Mouse (Mus musculus): ENCODE measurements around the gene Ntf5.

Gene Ntf5

DNA sequence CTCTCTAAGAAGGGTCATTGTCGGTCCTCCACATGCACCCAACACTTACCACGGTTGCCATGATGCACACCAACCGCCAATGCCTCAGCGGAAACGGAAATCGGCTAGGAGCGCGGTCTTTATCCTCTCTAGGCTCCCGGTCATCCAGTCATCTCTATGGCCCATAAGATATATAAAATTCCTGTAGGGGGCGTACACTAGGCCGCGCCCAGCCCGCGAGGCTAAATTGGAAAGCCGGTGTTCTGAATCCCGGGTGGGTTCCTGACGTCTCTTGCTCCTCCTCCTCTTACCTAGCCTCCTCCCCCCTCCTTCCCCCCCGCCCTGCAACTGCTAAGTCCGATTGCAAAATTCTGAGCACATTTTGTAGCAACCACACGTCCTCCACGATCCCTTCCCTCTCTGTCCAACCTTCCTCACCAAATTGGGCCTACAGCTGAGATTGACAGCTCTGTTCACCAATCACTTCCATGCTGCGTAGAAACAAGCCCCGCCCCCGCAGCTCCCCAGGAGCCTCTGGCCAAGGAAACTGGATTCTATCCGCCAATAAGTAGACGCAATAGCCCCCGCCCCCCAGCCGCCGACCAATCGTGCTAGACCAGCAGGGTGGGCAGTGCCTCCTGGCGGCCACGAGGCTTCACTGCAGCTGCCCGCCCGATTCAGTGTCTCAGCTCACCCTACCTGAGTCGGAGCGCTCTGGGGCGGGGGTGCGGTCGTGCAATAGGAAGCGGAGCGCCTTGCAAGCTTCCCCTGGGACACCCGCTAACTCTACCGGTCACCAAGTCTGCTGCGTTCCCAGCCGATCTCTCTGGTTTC, 20.9 kb downstream of the Ntf5 start, which contains the start of gene Gys1:
Gys1 (plus strand) TSS at position 642 of the 813 bp plus-strand sequence.
- DNase-seq (ENCODE audit: low read depth in 1 of 2, low spot score in 2 of 2), result peak; percentile 99 to 100

DNA sequence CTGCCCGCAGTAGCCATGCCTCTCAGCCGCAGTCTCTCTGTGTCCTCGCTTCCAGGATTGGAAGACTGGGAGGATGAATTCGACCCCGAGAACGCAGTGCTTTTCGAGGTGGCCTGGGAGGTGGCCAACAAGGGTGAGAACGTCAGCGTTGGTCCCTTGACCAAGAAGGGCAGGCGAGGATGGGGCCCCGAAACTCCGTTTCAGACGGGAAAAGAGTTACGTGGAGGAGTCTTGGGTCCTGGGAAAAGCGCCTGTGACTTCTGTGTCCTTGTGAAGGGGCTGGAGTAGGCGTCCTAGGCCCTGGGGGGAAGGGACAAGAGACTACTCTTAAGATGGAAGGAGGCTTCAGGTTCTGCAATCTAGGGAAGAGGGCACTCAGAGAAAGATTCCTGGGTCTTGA, 21.5 kb downstream of the Ntf5 start:
- DNase-seq (ENCODE audit: low read depth in 1 of 2, low spot score in 2 of 2), result no peak

DNA sequence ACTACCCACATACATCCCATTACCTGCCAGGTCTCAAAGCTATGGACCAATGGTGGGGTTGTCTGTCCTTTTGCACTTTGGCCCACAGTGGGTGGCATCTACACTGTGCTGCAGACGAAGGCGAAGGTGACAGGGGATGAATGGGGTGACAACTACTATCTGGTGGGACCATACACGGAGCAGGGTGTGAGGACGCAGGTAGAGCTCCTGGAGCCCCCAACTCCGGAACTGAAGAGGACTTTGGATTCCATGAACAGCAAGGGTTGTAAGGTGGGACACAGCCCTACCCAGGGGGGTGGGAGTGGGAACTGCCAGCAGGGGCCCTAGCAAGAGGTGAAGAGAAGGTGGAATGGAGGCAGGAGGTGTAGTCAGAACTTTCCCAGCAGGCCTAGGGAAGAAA, 22.9 kb downstream of the Ntf5 start:
- no peak for DNase-seq (ENCODE audit: low read depth in 1 of 2, low spot score in 2 of 2)

DNA sequence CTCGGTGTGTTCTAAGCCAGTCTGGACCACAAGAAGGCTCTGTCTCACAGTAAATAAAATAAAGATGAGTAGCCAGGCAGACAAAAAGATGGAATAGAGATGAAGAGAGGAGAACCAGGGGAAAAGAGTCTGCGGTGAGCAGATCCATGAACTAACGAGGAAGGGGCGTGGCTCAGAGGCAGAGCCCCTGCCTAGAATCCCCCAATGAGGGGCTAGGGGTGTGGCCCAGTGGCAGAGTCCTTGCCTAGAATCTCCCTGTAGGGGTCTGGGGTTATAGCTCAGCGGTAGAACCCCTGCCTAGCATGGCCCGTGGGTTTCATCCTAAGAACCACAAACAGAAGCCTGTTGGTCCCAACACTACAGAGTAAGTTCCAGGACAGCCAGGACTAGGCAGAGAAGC, 23.6 kb downstream of the Ntf5 start:
- DNase-seq (ENCODE audit: low read depth in 1 of 2, low spot score in 2 of 2), result no peak

DNA sequence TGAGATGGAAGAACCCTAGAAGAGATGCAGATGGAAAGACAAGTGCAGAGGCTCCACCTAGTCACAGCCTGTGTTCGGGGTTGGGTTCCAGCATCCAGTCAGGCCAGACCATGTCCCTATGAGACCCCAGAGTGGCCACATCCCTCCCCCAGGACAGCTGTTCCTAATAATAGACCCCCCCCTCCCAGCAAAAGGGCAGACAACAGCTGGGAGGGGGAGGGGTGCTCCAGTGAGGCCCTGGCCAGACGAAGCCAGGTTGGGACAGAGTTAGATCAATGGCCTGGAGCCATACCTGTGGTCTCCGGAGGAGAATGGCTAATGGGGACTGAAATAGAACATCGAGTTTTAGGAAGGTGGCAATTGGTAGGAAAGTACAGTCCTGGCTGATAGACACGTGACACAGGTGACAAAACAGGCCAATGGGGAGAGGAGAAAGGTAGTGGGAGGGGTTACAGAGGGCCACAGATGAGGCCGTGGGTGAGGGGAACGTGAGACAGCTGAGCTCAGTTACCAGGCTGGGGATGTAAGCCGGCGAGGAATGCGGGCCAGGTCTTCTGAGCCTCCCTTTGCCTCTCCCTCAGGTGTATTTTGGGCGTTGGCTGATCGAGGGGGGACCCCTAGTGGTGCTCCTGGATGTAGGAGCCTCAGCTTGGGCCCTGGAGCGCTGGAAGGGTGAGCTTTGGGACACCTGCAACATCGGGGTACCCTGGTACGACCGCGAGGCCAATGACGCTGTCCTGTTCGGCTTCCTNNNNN, 24.2 kb downstream of the Ntf5 start, which contains the start of gene Ruvbl2:
Ruvbl2 (minus strand) TSS at position 576 of the 756 bp plus-strand sequence.
- no peak for DNase-seq (ENCODE audit: low read depth in 1 of 2, low spot score in 2 of 2)

DNA sequence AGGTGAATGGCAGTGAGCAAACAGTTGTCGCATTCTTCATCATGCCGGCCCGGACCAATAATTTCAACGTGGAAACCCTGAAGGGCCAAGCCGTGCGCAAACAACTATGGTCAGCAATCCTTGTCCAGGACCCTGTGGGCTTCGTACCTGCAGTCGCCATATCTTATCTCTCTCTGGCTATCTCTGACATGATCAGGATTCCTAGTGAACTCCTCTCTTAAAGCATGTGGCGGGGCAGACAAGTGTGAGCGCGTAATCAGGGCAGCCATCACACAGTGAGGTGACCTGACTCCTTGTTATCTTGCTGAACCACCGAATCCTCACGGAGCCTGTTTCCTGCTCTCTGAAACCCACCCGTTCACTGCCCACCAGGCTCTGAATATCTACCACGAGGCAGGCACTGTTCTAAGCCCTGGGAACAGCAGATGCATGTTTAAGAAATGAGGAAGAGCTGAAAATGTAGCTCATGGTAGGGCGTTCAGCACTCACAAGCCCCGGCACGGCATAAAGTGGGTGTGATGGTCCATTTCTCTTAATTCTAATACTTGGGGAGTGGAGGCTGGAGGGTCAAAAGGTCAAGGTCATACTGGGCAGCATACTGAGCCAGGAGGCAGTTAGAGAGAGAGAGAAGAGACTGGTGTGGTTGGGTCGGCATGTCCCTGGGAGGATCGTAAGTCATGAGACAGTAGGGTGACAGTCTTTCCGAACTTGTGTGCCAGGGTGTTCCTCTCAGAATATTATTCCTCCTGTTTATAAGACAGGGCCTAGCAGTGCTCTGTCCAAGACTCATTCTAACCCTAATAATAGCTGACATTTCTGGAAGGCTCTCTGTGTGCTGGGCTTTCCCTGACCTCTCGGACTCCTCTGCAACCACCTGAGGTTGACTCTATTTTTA, 30.3 kb downstream of the Ntf5 start:
- DNase-seq (ENCODE audit: low read depth in 1 of 2, low spot score in 2 of 2), result no peak

DNA sequence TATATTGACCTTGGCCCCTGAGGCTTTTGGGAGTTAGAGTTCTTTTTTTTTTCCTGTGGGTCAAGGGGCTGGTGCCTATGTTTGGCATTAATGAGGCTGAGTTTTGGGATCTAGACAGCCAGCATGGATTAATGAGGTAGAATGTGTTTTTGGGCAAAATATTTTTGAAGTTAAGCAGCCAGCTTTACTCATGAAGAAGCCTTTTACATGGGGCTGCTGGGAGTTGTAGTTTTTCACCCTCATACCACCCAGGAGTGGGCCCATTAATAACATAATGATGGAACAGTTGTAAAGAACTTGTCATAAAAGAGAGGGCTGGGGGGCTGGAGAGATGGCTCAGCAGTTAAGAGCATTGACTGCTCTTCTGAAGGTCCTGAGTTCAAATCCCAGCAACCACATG, 33.1 kb downstream of the Ntf5 start:
- no peak for DNase-seq (ENCODE audit: low read depth in 1 of 2, low spot score in 2 of 2)

DNA sequence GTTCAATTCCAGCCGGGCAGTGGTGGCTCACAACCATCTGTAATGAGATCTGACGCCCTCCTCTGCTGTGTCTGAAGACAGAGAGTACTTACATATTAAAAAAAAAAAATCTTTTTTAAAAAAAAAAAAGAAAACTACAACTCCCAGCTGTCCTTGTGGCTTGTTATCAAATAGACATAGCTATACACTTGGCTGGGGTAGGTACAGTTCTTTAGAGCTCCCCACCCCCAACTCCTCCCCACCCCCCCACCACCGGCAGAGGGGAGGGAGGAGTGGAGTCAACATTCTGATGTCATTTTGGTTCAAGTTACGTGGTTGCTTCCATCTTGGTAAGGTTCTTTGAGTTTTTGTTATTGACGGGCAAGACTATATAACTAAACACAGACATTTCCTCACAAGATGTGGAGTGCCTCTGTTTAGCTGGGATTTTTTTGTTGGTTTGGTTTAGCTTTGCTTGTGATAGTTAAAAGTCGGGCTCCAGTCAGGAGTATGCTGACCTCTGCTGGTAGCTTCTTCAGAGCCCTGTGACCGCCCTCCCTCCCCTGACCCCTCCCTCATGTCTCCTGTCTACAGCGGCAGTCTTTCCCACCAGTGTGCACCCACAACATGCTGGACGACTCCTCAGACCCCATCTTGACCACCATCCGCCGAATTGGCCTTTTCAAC, 34.0 kb downstream of the Ntf5 start:
- no peak for DNase-seq (ENCODE audit: low read depth in 1 of 2, low spot score in 2 of 2)

DNA sequence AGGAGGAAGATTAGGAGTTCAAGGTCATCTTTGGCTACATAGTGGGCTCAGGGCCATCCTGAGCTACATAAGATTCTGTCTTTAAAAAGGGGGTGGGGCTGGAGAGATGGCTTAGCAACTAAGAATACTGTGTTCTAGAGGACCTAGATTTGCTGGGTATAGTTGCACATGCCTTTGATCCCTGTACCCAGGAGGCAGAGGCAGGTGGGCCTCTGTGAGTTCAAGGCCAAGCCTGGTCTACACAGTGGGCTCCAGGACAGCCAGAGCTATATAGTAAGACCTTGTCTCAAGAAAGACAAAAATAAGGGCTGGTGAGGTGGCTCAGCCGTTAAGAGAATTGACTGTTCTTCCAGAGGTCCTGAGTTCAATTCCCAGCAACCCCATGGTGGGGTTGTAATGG, 36.5 kb downstream of the Ntf5 start:
- no peak for DNase-seq (ENCODE audit: low read depth in 1 of 2, low spot score in 2 of 2)

DNA sequence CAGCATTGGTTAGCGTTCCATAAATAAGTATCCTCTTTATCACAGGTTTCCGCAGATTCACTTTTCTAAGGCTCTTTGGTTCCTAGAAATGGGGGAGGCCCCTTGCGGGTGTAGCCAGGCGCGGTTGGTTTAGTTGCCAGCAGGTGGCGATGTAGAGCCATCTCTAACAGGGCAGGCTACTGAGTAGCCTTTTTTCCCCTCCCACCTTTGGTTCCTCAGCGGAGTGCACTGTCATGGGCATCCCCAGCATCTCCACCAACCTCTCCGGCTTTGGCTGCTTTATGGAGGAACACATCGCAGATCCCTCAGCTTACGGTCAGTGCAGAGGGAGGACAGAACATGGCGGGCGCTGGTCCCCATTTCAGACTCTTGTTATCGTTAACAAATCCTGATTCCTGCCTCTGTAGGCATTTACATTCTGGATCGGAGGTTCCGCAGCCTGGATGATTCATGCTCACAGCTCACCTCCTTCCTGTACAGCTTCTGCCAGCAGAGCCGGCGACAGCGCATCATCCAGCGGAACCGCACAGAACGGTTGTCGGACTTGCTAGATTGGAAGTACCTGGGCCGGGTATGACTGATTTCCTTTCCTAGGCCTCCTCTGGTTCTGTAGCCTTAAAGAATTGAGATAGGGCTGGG, 38.0 kb downstream of the Ntf5 start:
- DNase-seq (ENCODE audit: low read depth in 1 of 2, low spot score in 2 of 2), result peak; percentile 56 to 83

DNA sequence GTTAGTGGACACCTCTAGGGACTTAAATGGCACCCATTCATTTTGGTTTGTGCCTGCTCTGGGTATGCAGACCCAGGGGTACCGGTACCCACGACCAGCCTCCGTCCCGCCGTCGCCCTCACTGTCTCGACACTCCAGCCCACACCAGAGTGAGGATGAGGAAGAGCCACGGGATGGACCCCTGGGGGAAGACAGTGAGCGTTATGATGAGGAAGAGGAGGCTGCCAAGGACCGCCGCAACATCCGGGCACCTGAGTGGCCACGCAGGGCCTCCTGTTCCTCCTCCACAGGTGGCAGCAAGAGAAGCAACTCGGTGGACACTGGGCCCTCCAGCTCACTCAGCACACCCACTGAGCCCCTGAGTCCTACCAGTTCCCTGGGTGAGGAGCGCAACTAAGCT, 41.5 kb downstream of the Ntf5 start:
- no peak for DNase-seq (ENCODE audit: low read depth in 1 of 2, low spot score in 2 of 2)

DNA sequence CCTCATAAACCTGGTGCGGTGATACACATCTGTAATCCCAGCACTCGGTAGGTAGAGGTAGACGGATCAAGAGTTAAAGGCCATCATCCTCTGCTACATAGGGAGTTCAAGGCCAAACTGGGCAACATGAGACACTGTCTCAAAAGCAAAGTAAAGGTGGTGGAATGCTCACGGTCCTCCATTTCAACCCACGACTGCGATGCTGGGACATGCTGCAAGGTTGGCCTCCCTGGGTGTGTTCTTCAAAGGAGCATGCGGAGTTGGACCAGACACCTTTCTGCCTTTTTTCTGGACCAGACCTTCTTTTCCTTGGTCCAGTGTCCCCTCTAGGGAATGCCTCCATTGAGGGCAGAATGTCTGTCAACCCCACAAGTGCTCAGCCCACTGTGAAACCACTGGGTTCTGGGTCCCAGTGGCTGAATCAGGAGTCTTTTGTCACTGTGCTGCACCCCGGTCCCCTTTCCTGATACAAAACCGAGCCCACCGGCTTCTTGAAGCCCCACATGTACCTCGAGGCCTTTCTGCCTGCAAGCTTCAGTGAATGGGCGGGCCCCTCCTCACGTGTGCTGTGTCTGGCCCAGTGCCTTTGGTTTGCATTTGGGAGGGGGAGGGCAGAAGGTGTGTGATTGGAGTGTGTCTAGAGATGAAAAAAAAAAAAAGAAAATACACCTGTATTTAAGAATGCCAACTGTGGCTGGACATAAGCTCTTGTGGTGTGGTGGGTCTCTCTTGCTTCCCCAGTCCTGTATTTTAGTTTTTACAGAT, 42.6 kb downstream of the Ntf5 start:
- no peak for DNase-seq (ENCODE audit: low read depth in 1 of 2, low spot score in 2 of 2)

DNA sequence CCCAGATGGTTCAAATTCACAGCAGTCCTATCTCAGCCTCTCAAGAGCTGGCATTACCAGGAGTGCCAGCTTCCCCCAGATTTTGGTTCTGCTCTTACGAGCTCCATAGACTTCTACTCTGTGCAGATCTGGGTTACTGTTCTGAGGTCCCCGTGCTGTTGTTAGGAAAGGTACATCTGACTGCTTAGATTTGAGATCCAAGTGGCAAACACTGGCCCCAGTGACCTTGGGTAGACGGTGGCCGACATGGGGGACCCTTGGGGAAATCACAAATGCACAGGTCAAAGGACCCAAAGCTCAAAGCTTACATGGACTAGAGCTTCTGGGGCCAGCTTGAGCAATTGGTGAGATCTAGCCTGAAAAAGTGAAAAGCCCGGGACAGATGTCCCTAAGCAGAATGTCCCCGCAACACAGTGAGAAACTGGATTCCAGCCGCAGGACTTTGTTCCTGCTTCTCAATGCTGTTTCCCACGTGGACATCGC, 43.3 kb downstream of the Ntf5 start:
- DNase-seq (ENCODE audit: low read depth in 1 of 2, low spot score in 2 of 2), result no peak

DNA sequence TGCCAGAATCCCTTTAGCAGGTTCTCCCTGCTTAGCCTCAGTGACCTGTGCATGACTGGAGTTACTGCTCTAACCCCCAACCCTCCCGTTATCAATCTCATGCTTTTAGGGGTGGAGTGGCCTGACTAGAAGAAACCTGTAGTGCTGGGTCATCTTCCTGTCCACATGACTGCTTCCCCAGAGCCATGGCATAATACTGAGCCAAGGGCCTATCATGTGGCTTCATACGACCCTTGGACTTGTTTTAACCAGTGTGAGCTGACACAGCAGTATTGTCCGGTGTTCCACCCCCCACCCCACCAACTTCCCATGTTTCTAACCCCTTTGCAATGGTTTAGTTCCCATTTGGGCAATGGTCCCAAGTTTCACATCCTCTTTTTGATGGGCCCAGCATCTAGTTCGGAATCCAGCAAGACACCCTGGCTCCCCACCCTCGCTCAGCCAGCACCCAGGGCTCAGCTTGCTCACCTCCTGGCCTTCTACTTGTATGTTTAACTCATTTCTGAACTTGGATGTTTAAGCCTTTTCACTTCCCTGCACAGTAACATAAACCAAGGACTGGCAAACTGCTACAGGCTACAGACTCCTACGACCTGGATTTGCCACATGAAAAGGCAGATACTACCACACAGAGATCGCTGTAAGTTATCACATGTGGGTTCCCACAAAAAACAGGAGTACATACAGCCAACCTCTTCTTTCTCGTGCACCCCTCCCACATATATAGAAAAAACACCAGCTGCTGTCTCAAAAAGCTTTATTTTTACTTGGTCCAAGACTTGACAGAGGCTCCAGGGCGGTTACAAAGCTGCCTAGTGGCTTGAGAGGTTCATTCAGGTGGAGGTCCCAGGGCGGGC, 43.9 kb downstream of the Ntf5 start:
- peak; percentile 71 for DNase-seq (ENCODE audit: low read depth in 1 of 2, low spot score in 2 of 2)

DNA sequence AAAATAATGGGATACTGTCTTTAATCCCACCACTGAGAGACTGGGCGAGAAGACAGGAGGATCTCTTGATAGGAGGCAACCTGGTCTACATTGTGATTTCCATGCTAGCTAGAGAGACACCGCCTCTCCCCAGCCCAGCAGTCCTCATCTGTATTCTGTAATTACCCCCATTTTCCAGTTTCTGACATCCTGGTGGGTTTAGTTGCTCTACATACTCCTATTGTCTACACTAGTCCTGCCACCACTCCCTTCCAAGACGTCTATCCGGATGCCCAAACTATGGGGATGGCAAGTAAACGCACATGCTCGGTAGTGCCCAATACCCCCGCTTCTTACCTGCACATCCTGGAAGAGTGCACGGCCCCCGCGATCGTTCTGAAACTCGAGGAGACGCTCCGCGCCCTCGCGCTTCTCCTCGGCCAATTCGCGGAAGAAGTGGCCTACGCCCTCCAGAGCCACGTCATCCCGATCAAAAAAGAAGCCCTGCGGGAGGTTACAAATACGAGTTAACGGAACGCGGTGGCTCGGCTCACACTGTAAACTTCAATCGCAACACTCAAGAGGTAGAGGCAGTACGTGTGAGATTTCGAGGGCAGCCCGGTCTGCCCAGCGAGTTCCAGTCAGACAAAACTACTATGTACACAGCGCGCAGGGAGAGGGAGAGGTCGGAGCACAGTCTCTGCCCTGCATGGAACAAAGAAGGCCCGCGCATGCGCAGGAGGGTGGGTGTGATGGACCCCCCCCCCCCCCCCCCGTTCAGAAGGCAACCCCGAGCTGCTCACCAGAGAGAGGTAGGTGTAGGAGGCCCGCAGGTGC, 45.5 kb downstream of the Ntf5 start:
- peak in 1 of 2 experiments; percentile 49 for DNase-seq (ENCODE audit: low read depth in 1 of 2, low spot score in 2 of 2)

DNA sequence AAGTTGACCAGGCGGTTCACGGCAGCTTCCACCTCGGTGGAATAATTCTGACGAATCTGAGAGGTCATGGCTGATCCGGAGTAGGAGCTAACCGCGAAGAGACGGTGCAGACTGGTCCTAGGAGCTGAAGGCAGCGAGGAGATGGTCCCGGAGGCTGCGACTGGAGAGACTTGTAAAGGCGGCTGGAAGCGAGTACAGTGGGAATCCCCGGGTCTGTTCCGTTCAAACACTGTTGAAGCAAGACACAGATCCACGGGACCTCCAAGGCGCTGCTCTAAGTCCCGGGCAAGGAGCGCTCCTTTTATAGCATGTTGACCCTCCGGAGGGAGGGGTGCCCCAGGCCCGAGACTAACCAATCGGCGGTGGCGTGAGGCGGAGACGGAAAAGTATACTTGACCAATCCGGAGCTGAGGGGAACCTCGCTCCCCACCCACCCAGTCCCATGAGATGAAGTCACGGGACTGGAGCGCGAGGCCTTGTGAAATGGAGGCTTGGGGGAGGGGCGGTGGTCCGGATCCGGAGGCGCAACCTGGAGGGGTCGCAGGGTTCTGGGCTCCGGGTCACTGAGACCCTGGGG, 46.2 kb downstream of the Ntf5 start, which contains the start of gene Ftl1:
Ftl1 (minus strand) TSS at position 321 of the 577 bp plus-strand sequence.
- peak; percentile 97 to 98 for DNase-seq (ENCODE audit: low read depth in 1 of 2, low spot score in 2 of 2)

DNA sequence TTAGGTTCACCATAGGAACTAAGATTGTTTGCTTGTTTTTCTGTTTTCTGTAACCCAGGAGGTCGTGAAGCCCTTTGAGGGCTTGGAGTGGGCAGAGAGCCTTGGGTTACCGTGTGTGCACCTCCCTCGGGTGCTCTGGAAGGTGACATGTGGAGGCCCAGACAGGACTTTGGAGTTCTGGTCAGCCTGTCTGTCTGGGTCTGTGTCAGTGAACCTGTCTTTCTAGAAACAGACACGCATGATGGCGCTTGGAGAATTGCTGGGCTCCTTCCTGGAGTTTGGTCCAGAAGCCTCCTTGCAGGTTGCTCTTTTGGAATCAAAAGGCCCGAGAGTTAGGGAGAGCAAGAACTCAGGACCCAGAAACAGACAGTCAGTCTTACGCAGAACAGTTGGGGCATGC, 46.9 kb downstream of the Ntf5 start:
- no peak for DNase-seq (ENCODE audit: low read depth in 1 of 2, low spot score in 2 of 2)

Data from monocyte, adult 2 months (primary cell).